Mouse (Mus musculus) monocyte, adult 5-6 weeks (primary cell): ENCODE results near the gene Flnc. TPM values are rescaled to one million over a fixed set of nuclear protein-coding genes. Genes with fewer than 3 reads are reported as not detected.
"Not testable (repeated sequence)": the region's sequence is repeated elsewhere in the genome, so short reads cannot be mapped to it uniquely, and the experiment has no call there.

Source experiments
- ATAC-seq: fragments of 153-309, 156-312 bp; replicated peaks from 2 replicates; pipeline ENCODE4 v1.8.0; 2017; ENCODE audit warnings: mild to moderate bottlenecking; ENCODE audit not compliant: low TSS enrichment, insufficient number of reproducible peaks, severe bottlenecking, poor library complexity, low FRiP score
- total RNA-seq: library from RNA; stranded (forward); fragments of 200-1000, 200-491, 200-594 nt; gene quantifications from 3 replicates; pipeline ENCODE4 v1.2.3, GENCODE M21; 2017

Gene Flnc
- not detected in 3 replicates for total RNA-seq

DNA sequence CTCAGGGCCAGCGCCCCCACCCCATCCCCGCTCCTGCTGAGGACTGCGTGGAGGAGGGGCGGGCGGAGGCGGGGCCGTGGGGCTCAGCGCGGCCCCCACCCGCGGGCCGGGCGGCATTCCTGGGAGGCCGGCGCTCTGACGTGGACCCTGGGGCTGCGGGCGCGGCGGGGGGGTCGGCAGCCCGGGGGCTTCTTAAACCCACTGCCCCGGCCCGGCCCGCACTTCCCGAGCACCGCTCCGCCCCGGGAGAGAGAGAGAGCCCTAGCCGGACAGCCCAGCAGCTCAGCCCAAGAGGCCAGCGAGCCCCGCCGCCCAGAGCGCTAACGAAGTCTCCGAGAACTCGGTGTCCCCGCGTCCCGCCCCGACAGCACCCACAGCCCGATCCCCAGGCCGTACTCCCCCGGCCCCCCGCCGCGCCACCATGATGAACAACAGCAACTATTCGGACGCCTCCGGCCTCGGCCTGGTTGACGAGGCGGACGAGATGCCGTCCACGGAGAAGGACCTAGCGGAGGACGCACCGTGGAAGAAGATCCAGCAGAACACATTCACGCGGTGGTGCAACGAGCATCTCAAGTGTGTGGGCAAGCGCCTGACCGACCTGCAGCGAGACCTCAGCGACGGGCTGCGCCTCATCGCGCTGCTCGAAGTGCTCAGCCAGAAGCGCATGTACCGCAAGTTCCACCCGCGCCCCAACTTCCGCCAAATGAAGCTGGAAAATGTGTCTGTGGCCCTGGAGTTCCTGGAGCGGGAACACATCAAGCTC lies at the start of gene Flnc:
Gene Flnc, plus strand, starts transcription at position 219 of the 766 bp plus-strand sequence.
- ATAC-seq: no peak

DNA sequence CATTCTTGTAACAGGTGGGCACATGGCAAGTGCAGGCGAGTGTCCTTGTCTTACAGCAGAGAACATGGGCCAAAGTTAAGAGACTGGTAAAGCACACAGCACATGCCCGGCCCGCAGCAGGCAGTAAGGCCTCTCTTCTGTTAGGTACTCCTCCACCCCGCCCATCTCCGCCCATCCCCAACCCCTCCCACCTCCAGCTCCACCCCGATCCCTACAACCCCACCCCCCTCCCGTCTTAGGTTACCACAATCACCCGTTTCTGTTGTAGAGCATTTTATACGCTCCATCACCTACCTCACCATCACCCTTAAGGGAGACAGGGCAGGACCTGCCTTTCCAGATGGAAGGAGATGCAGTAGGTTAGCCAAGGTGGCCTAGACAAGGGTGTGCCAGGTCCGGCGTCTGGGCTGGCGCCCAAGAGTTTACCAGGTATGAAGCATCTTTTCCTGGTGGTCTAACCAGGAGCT lies 45.0 kb upstream of the Flnc start, which contains the start of gene Opn1sw:
Gene Opn1sw, minus strand, starts transcription at position 417 of the 467 bp plus-strand sequence.
- ATAC-seq: no peak

DNA sequence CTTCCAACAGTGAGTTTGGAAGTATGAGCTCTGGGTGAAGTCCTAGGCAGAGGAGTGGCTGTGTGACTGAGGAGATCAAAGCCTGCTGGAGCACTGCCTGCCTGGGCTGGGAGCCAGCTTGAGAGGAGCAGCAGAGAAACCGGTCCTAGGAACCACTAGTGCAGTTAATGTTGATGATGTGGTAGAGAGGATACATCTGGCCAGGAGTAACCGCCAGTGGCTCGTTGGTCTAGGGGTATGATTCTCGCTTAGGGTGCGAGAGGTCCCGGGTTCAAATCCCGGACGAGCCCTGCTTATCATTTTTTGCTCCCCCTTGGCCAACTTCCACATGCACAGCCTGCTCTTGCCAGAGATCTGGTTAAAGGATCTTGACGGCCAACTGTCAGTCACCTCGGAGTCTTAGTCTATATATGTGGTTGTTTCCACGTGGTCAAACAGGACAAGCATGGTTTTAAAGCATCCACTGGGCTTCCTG lies 44.4 kb upstream of the Flnc start:
- no peak for ATAC-seq

DNA sequence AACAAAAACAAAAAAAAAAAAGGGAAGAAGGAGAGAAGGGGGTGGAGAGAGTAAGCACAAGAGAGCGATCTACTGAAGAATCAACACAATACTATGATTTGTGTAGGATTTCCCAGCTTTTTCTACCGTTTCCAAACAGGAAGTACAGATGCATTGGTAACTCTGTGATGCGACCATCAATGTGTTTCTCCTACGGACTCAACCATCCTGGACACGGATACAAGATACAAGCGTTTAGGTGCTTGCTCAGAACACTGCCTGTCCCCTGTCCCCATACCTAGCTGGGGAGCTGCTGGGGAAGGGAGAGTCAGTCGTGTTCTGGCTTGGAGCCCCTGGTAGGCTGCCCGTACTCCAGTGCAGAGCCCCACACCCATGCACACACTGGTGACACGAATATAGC lies 43.6 kb upstream of the Flnc start:
- no peak for ATAC-seq

DNA sequence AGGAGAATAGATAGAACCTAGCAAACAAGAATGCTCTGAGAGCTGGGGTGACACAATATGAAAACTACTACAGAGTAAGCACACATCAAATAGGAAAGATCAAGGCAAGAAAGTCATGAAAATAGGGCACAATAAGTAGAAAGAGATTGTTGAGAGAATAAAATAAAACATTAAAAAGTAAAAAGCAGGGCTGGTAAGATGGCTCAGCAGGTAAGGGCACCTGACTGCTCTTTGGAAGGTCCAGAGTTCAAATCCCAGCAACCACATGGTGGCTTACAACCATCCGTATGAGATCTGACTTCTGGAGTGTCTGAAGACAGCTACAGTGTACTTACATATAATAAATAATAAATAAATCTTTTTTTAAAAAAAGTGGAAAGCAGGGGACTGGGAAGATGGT lies 42.6 kb upstream of the Flnc start:
- ATAC-seq: not testable (repeated sequence)

DNA sequence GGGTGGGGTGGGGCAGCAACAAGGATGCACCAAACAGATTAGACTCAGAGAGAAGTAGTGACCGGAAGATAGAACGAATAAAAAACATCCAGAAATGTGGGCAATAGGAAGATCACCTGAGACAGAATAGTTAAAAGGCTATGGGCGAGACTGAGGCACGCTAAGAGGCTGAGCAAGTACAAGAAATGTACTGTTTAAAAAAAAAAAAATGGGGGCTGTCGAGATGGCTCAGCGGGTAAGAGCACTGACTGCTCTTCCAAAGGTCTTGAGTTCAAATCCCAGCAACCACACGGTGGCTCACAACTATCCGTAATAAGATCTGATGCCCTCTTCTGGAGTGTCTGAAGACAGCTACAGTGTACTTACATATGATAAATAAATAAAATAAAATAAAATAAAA lies 41.8 kb upstream of the Flnc start:
- not testable (repeated sequence) for ATAC-seq

DNA sequence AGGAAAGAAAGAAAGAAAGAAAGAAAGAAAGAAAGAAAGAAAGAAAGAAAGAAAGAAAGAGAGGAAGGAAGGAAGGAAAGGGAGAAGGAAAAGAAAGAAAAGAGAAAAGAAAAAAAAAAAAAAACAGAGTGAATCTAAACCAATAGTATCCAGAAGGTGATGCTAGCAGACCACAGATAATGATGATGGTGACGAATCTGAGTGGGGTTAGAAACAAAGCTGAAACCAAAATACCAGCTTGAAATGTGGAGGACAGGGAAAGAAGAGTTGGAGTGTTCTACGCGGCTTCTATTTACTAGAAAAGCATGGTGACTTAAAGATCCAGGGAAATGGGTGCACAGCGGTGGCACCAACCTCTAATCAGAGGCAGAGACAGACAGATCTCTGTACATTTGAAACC lies 41.3 kb upstream of the Flnc start:
- no peak for ATAC-seq

DNA sequence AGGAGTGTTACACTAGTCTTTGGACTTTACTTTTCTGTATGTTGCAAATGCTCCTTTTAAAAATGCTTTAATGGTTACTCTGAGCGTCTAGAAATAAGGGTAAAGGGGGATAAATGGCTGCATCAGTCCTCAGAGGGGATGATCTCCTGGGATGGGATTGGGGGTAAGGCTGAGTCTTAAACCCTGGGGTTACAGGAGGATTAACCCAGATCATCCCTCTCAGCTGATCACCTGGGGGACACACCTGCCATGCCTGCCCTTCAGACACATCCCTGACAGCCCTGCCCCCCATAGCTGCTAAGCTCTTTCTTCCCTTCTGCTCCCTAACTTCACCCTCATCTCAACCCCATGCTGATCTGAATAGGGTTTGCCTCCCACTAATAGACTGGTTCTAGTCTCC lies 38.8 kb upstream of the Flnc start:
- ATAC-seq: no peak

DNA sequence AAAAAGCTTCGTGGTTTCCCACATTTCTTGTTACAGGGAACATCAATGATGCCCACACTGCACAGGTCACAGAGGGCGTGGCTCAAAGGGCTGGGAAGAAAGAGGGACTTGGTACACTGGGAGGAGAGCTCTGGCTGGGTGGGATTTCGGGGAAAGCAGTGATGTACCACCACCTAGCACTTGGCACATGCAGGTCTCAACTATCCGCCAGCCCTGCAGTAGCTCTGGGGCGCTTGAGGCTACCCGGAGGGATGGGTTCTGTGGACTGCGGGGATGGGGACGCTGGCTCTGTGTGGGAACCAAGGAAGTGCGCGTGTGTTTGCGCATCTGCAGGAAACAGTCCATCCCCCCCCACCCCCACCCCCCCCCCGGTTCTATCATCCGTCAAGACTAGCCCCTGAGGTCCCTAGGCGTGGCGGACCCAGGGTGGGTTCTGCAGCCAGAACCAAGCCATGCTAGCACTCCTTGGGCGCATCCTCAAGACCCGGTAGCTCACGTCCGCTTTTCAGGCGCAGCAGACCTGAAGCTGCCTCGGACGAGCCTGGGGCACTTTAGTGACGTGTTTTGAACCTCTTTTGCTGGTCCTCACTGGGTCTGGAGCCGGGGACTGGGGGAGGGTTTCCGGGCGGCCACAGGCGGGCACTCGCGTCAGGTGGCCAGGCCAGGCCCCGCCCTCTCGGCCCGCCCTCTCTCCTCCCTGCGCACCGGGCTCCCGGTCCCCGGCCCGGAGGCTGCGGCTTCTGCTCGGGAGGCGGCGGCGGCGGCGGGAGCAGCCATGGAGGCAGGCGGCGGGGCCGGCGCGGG lies 36.9 kb upstream of the Flnc start, which contains the start of gene Ccdc136:
Gene Ccdc136, plus strand, starts transcription at position 400 of the 804 bp plus-strand sequence.
- ATAC-seq: no peak

DNA sequence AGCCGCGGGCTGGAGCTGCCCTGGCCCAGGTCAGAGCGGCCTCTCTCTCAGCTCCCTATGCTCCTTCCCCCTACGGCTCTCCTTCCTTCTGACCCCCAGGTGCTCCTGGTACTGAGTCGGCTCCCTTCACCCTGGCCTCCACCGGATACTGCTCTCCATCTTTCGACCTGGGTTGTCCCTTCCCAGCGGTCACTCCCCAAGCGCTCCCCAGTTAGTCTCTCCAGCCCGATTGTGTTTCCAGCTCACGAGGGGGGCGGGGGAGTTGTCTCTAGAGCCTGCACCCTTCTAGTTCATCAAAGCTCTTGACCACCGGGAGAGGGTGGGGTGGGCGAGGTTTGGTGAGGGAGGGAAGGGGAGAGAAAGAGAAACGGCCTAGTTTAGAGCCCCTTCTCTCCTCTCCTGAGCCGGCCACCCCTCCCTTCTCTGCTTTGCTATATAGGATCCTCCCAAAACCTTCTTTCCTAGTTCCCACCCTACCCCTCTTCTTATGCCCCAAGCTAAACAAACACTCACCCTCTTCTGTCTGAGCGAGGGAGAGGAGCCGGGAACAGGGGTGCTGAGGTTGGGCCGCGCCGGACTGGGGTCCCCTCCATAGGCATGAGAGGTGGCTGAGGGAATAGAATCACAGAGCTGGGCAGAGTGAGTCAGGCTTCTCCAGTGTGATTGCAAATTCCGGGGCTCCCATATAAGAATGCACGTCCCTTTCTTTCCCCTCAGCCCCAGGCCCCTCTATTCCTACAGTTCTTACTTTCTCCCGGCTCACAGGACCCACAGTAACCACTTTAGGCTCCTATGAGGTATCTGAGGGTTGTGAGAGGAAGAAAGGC lies 36.1 kb upstream of the Flnc start:
- no peak for ATAC-seq

DNA sequence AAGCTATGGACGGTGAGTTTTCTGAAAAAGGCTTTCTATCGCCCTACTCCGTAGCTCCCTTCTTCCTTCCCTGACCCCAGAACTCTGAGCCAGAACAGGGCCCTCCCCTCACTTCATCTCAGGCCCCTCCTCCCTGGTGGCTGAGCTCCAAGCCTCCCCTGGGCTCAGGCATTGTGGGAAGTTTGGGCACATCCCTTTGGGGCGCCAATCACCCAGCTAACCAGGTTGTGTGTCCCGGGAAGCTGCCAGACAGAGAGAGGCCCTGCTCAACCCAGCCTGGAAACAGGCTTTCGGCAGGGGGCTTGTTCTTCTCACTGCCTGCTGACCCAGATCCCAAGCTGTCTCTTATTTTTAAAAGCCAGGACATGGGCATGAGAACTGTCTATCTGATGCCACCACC lies 35.5 kb upstream of the Flnc start:
- ATAC-seq: no peak

DNA sequence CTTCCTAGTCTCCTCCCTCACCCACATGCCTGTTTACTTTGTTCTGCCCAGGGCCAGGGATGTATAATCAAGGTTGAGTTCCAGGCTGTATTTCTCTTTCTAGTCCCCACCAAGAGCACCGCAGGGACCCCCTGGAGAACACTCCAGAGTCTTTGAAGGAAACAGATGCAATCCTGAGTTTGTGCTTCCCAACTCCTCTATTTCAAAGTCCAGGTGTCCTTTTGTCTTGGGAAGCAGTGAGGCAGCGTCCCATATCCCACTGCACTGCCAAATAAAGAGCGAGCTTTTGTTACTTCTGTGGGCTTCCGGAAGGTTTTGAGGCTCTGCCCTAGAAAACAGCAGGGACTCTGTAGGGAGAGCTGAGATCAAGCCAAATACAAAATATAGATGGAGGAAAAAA lies 33.2 kb upstream of the Flnc start:
- ATAC-seq: no peak

DNA sequence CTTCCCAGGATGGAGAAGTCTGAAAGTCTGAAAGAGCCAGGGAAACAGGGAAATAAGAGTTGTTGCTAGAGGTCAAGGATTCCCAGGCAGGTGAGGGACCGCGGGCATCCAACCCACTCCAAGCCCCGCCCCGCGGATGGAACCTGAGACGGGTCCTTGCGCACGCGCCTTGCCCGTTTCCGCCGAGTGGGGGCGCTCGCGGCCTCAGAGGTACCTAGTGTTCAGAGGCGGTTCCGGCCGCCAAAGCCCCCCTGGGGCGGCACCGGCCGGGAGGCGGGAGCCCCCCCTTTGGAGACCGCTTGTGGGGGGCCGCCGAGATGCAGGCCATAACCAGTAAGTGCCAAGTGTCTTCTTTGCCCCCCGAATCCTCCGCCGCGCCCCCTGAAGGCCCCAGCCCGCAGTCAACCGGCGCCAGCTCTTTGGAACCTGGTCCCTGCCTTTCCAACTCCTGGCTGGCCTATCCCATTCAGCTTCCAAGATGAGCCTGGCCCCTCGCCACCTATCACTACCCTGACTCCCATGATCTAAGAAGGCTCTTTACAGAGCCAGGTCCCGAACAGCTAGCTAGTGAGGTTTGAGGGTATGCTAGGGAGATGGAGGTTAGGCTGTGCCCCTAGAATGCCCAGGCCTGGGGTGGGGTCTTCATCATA lies 30.2 kb upstream of the Flnc start:
- no peak for ATAC-seq

DNA sequence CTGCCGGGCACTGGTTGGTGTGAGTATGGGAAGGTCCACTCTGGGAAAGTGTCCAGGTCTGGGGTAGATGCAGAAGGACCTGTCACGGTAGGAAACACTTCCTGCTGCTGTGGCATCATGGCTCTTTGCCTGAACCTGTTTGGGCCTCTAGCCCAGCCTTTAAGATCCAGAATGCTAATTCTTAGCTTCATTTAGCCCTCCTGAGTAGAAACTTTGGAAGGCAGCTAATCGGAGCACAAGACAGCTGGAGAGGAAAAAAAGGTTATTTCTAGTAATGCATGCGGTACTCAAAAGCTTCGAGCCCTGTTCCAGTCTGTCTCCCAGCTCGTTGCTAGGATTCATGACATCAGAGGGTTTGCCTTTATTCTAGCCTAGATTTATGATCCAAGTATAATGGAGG lies 26.6 kb upstream of the Flnc start:
- ATAC-seq: no peak

DNA sequence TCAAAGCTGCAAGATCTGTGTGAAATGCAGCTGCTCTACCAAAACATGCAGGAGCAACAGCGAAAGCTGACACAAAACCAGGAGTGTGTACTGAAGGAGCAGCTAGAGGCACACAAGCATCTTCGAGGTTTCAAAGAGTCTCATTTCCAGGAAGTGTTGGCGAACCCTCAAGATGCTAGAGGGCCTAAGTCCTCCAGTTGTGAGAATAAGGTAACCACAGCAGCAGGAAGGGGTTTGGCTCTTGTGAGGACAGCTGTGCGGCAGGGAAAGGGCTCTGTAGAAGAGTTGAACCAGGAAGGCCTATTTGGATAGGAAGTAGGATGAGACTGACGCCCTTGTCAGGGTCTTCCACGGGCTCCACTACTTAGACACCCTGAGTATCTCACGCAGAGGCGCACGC lies 17.6 kb upstream of the Flnc start:
- ATAC-seq: no peak

DNA sequence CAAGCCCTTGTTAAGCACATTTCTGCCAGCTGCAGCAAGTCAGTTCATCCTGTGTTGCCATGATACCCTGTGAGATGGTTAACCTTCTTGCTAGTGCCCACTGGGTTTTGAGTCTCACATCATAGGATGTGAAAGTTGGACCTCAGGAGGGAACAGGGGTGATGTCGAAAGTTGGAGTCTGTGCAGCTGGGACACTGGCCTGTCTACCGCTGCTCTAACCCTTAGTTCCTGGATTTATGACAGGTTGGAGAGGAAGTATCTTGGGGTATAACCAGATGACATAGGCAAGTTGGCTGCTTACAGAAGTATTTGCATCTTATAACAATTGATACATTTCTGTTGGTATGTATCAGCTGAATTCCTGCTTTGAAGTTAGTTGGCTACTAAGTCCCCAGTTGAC lies 12.5 kb upstream of the Flnc start:
- ATAC-seq: no peak

DNA sequence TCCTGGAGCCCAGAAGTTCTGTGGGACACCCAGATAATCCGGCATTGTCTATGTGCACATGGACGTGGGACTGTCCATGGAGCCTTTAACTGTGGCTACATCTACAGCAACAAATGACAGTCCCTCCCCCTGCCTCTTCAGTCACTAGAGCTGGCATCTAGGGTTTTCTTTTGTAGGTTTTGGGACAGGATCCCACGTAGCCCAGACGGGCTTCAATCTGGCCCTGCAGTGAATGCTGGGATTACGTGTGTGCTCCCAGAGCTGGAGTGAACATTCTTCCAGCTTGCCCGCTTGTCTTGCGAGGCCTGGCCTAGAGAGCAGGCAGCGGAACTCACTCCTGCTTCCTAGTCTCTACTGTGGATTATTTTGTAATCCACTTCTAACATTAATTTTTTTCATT lies 7.9 kb upstream of the Flnc start:
- ATAC-seq: no peak

DNA sequence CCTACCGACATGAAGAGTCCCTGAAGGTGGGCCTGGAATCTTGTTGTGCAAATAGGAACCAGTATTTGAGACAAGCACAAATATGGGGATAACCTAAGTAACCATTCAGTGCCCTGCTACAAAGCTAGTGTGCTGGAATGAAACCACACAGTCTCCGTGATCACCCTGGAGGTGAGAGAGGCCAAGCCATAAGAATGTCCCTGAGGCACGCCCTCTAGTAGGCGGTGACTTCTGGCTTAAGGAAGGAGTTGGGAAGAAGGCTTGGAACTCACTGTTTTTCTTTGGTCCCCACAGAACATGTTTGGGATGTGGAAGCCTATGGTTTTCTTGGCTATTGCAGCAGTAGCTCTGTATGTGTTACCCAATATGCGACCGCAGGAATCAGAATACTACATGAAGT lies 6.7 kb upstream of the Flnc start:
- ATAC-seq: no peak
